Mouse (Mus musculus) hindbrain, embryonic 11.5 days (tissue): ENCODE measurements at regions not wholly inside any gene's neighbourhood (a gene's known extent, or its start where the extent isn't known, plus 50 kb on each side); places are given as distances from the start of the nearest gene placed in this dataset.

Experiments
- ATAC-seq: fragments of 200-750 bp; cut with Nextera tagmentation; 2 replicates; pipeline ENCODE4 v1.8.0; 2017; ENCODE audit warnings: mild to moderate bottlenecking, moderate TSS enrichment, moderate library complexity; ENCODE audit not compliant: low FRiP score
- DNase-seq: peaks from one replicate; pipeline ENCODE4 v3.0.0-alpha.2; 2015; ENCODE audit warnings: low spot score
- H3K27ac ChIP-seq: fragments of 300-500 bp; sonication (generic); 2 replicates; pipeline ENCODE4 v1.5.1; 2014; ENCODE audit warnings: mild to moderate bottlenecking, low read depth, low read length
- H3K27me3 ChIP-seq: fragments of 300-500 bp; sonication (generic); 2 replicates; pipeline ENCODE4 v1.6.1; 2014; ENCODE audit warnings: mild to moderate bottlenecking, low read length, moderate library complexity, mixed read lengths; ENCODE audit not compliant: control insufficient read depth, insufficient read depth
- H3K36me3 ChIP-seq: fragments of 300-500 bp; sonication (generic); 2 replicates; pipeline ENCODE4 v1.6.1; 2014; ENCODE audit warnings: mild to moderate bottlenecking, low read length, moderate library complexity, mixed read lengths; ENCODE audit not compliant: control insufficient read depth, insufficient read depth
- H3K4me1 ChIP-seq: fragments of 300-500 bp; sonication (generic); replicated peaks from 2 replicates; pipeline ENCODE4 v1.6.1; 2014; ENCODE audit warnings: low read length, mixed read lengths; ENCODE audit not compliant: control insufficient read depth, insufficient read depth
- H3K4me2 ChIP-seq: fragments of 300-500 bp; sonication (generic); replicated peaks from 2 replicates; pipeline ENCODE4 v1.6.1; 2014; ENCODE audit warnings: mild to moderate bottlenecking, low read depth, low read length
- H3K4me3 ChIP-seq: fragments of 300-500 bp; sonication (generic); 2 replicates; pipeline ENCODE4 v1.5.1; 2014; ENCODE audit warnings: low read depth, low read length
- H3K9ac ChIP-seq: fragments of 300-500 bp; sonication (generic); 2 replicates; pipeline ENCODE4 v1.6.1; 2014; ENCODE audit warnings: low read depth, low read length
- H3K9me3 ChIP-seq: fragments of 300-500 bp; sonication (generic); 2 replicates; pipeline ENCODE4 v1.6.1; 2016; ENCODE audit warnings: low read length; ENCODE audit not compliant: control insufficient read depth
- WGBS: fragments of 180-500 bp; shearing (Covaris S2); extraction: QIAGEN DNeasy Blood & Tissue Kit; methylation state at CpG from one replicate; pipeline ENCODE4 v1.1.7; 2014; 5-methylcytosine and 5-hydroxymethylcytosine counted together

- Histone ChIP-seq H3K9ac (no peak overlapping the region), H3K27me3 (no peaks in the 10 kb centered on the region), H3K4me2 (no peak overlapping the region), H3K36me3 (no peaks in the 10 kb centered on the region), H3K27ac (no peak overlapping the region), H3K4me3 (no peak overlapping the region), H3K9me3 (no peaks in the 10 kb centered on the region), H3K4me1 (no peaks in the 10 kb centered on the region)
- ATAC-seq (no peak), DNase-seq (no peak)
- WGBS, result 56% methylated on average over 2 of the region's 2 CpGs
These were observed 630.9 kb upstream of the Intu start for GRCm38 (mm10) chr3:39900207-39900606.

- no peak overlapping the region for H3K27ac ChIP-seq
- no peak for ATAC-seq
- H3K36me3 ChIP-seq, result no peaks in the 10 kb centered on the region
- WGBS, result 81% methylated on average over 3 of the region's 3 CpGs
- no peaks in the 10 kb centered on the region for H3K27me3 ChIP-seq
- H3K9me3 ChIP-seq, result no peaks in the 10 kb centered on the region
- no peak for DNase-seq
- H3K4me3 ChIP-seq, result no peak overlapping the region
- no peaks in the 10 kb centered on the region for H3K4me1 ChIP-seq
- H3K4me2 ChIP-seq, result no peak overlapping the region
- H3K9ac ChIP-seq, result no peak overlapping the region
These were observed 626.7 kb upstream of the Intu start for GRCm38 (mm10) chr3:39904377-39904776.

- Histone ChIP-seq H3K4me2 (no peak overlapping the region), H3K4me3 (no peak overlapping the region), H3K4me1 (no peaks in the 10 kb centered on the region), H3K27me3 (no peaks in the 10 kb centered on the region), H3K9ac (no peak overlapping the region), H3K9me3 (no peaks in the 10 kb centered on the region), H3K27ac (no peak overlapping the region), H3K36me3 (no peaks in the 10 kb centered on the region)
- ATAC-seq (no peak), DNase-seq (no peak)
- 77% methylated on average over 4 of the region's 4 CpGs for WGBS
These were observed 622.3 kb upstream of the Intu start for GRCm38 (mm10) chr3:39908676-39909362.

- Histone ChIP-seq H3K27me3 (no peaks in the 10 kb centered on the region), H3K9me3 (no peaks in the 10 kb centered on the region), H3K4me3 (no peak overlapping the region), H3K9ac (no peak overlapping the region), H3K27ac (no peak overlapping the region), H3K4me2 (no peak overlapping the region), H3K4me1 (no peaks in the 10 kb centered on the region), H3K36me3 (no peaks in the 10 kb centered on the region)
- WGBS, result 72% methylated on average over 1 of the region's 1 CpGs
- ATAC-seq, result no peak
- DNase-seq, result no peak
These were observed 621.4 kb upstream of the Intu start for GRCm38 (mm10) chr3:39909642-39910041.

GRCm38 (mm10) chr3:39918601-39919000 lies 612.5 kb upstream of the Intu start:
- H3K4me1 ChIP-seq, result no peaks in the 10 kb centered on the region
- no peak overlapping the region for H3K27ac ChIP-seq
- H3K4me3 ChIP-seq, result no peak overlapping the region
- H3K9ac ChIP-seq, result no peak overlapping the region
- 90% methylated on average over 2 of the region's 2 CpGs for WGBS
- DNase-seq (no peak), ATAC-seq (no peak)
- no peaks in the 10 kb centered on the region for H3K36me3 ChIP-seq
- H3K4me2 ChIP-seq, result no peak overlapping the region
- no peaks in the 10 kb centered on the region for H3K9me3 ChIP-seq
- H3K27me3 ChIP-seq, result no peaks in the 10 kb centered on the region

GRCm38 (mm10) chr3:39925436-39925835 lies 605.6 kb upstream of the Intu start:
- no peaks in the 10 kb centered on the region for H3K36me3 ChIP-seq
- no peaks in the 10 kb centered on the region for H3K27me3 ChIP-seq
- no peak overlapping the region for H3K4me2 ChIP-seq
- DNase-seq, result no peak
- H3K4me1 ChIP-seq, result no peaks in the 10 kb centered on the region
- no peak overlapping the region for H3K9ac ChIP-seq
- no peak overlapping the region for H3K4me3 ChIP-seq
- H3K9me3 ChIP-seq, result no peaks in the 10 kb centered on the region
- ATAC-seq, result no peak
- 84% methylated on average over 3 of the region's 3 CpGs for WGBS
- H3K27ac ChIP-seq, result no peak overlapping the region

- no peaks in the 10 kb centered on the region for H3K4me1 ChIP-seq
- no peaks in the 10 kb centered on the region for H3K9me3 ChIP-seq
- 95% methylated on average over 2 of the region's 2 CpGs for WGBS
- H3K9ac ChIP-seq, result no peak overlapping the region
- H3K27ac ChIP-seq, result no peak overlapping the region
- H3K27me3 ChIP-seq, result no peaks in the 10 kb centered on the region
- no peak overlapping the region for H3K4me2 ChIP-seq
- no peaks in the 10 kb centered on the region for H3K36me3 ChIP-seq
- ATAC-seq (no peak), DNase-seq (no peak)
- H3K4me3 ChIP-seq, result no peak overlapping the region
These were observed 602.7 kb upstream of the Intu start for GRCm38 (mm10) chr3:39928421-39928820.

- ATAC-seq (no peak), DNase-seq (no peak)
- H3K36me3 ChIP-seq, result no peaks in the 10 kb centered on the region
- no peak overlapping the region for H3K27ac ChIP-seq
- no peak overlapping the region for H3K9ac ChIP-seq
- H3K9me3 ChIP-seq, result no peaks in the 10 kb centered on the region
- H3K4me3 ChIP-seq, result no peak overlapping the region
- 92% methylated on average over 3 of the region's 3 CpGs for WGBS
- no peak overlapping the region for H3K4me2 ChIP-seq
- H3K4me1 ChIP-seq, result no peaks in the 10 kb centered on the region
- H3K27me3 ChIP-seq, result no peaks in the 10 kb centered on the region
These were observed 597.7 kb upstream of the Intu start for GRCm38 (mm10) chr3:39933372-39933771.

GRCm38 (mm10) chr3:39937719-39938278 lies 593.3 kb upstream of the Intu start:
- H3K4me3 ChIP-seq, result no peak overlapping the region
- 91% methylated on average over 3 of the region's 3 CpGs for WGBS
- DNase-seq (no peak), ATAC-seq (no peak)
- no peaks in the 10 kb centered on the region for H3K4me1 ChIP-seq
- no peak overlapping the region for H3K27ac ChIP-seq
- H3K9me3 ChIP-seq, result no peaks in the 10 kb centered on the region
- no peak overlapping the region for H3K9ac ChIP-seq
- no peak overlapping the region for H3K4me2 ChIP-seq
- no peaks in the 10 kb centered on the region for H3K36me3 ChIP-seq
- no peaks in the 10 kb centered on the region for H3K27me3 ChIP-seq
